Comparison of ENCODE assay signal across 12 mouse cellular contexts in the genomic region with DNA sequence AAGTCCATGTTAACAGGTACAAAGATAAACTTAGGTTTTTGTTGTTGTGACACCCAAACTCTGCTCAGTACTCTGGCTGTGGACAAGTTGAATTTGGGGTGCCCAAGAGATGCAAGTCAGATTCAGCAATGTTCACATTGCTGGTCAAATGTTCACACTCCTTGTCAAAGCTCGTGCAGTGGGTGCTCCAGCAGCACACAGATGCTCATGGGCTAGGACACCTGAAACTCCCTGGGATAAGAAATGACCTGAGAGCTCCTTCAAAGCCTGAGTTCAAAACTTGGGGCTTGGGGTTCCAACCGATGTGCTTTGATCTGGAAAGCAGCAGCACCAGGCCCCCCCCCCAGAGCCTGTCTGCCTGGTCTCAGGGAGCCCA. TPM values are rescaled to one million over a fixed set of nuclear protein-coding genes. Genes with fewer than 3 reads are reported as not detected.
A peak's percentile ranks its signal among the peaks of the same experiment; 100 is the strongest.
DNase-seq lines count a peak whose midpoint lies in the region; ATAC-seq and TF ChIP-seq lines count a peak whose summit lies in the region.
"Had no signal": no experiment of that assay in that cellular context is flagged by ENCODE, and none has a peak within 500 bp of the region (broad histone marks: within the 10 kb centered on the region; RNA-seq: fewer than 3 reads in every experiment).

No protein-coding gene starts in this region.

- no peaks in the 10 kb centered on the region for H3K36me3 ChIP-seq in kidney, embryonic 15.5 days
- H3K36me3 ChIP-seq in embryonic facial prominence, embryonic 13.5 days = no peaks in the 10 kb centered on the region
- H3K36me3 ChIP-seq in hindbrain, embryonic 12.5 days = no peaks in the 10 kb centered on the region
- no peaks in the 10 kb centered on the region for H3K36me3 ChIP-seq in midbrain, embryonic 13.5 days

- H3K4me3 ChIP-seq in kidney, embryonic 15.5 days (replicated peaks) = no peak overlapping the region
- H3K4me3 ChIP-seq in embryonic facial prominence, embryonic 13.5 days = no peak overlapping the region
- no peak overlapping the region for H3K4me3 ChIP-seq in hindbrain, embryonic 12.5 days
- H3K4me3 ChIP-seq in midbrain, embryonic 13.5 days (replicated peaks) = no peak overlapping the region
- no peak overlapping the region for H3K4me3 ChIP-seq in lung, adult 2 months (replicated peaks; ENCODE audit: extremely low read depth, low read depth, low read length)
- H3K4me3 ChIP-seq: myocyte had no signal

- DNase-seq in kidney, adult 9 months = no peak
- no peak for DNase-seq in lung, adult 2 months
- no peak for DNase-seq in yolk sac, embryonic 10.5 days (ENCODE audit: low spot score)
- DNase-seq: gastrocnemius, postnatal 25 days; layer of hippocampus, adult 9-11 months; thymus, adult 2 months had no signal

- no peak for ATAC-seq in kidney, embryonic 15.5 days (replicated peaks; ENCODE audit: low FRiP score)
- no peak for ATAC-seq in embryonic facial prominence, embryonic 13.5 days (ENCODE audit: insufficient number of reproducible peaks, insufficient read depth, low FRiP score, low TSS enrichment, low read depth)
- ATAC-seq in hindbrain, embryonic 12.5 days (ENCODE audit: low FRiP score) = 0 out of 2 replicates have a peak, but pooled peaks have one; percentile 26
- peak; percentile 51 for ATAC-seq in midbrain, embryonic 13.5 days
- ATAC-seq: intestine, embryonic 16.5 days had no signal

- peaks cover 17% of the 10 kb centered on the region for H3K4me1 ChIP-seq in kidney, embryonic 15.5 days
- H3K4me1 ChIP-seq in embryonic facial prominence, embryonic 13.5 days = peaks cover 36% of the 10 kb centered on the region
- peaks cover 24% of the 10 kb centered on the region for H3K4me1 ChIP-seq in hindbrain, embryonic 12.5 days
- peaks cover 33% of the 10 kb centered on the region for H3K4me1 ChIP-seq in midbrain, embryonic 13.5 days (replicated peaks)
- no peaks in the 10 kb centered on the region for H3K4me1 ChIP-seq in lung, adult 2 months (ENCODE audit: control insufficient read depth, insufficient read depth, low read length)

- H3K9ac ChIP-seq in kidney, embryonic 15.5 days = no peak overlapping the region
- no peak overlapping the region for H3K9ac ChIP-seq in embryonic facial prominence, embryonic 13.5 days
- H3K9ac ChIP-seq in hindbrain, embryonic 12.5 days = no peak overlapping the region
- H3K9ac ChIP-seq in midbrain, embryonic 13.5 days (replicated peaks) = no peak overlapping the region

- no peak overlapping the region for H3K4me2 ChIP-seq in kidney, embryonic 15.5 days
- H3K4me2 ChIP-seq in embryonic facial prominence, embryonic 13.5 days = no peak overlapping the region
- H3K4me2 ChIP-seq in hindbrain, embryonic 12.5 days (replicated peaks) = no peak overlapping the region
- 0 out of 2 replicates have a peak overlapping the region, but pooled peaks have one; percentile 4 for H3K4me2 ChIP-seq in midbrain, embryonic 13.5 days (replicated peaks)

- H3K27me3 ChIP-seq in kidney, embryonic 15.5 days = no peaks in the 10 kb centered on the region
- no peaks in the 10 kb centered on the region for H3K27me3 ChIP-seq in embryonic facial prominence, embryonic 13.5 days
- H3K27me3 ChIP-seq in hindbrain, embryonic 12.5 days = no peaks in the 10 kb centered on the region
- H3K27me3 ChIP-seq in midbrain, embryonic 13.5 days = no peaks in the 10 kb centered on the region

- no peak for TF ChIP-seq CTCF in lung, adult 2 months (IDR thresholded peaks at IDR 0.05; ENCODE audit: insufficient read depth, low read length)

- WGBS in kidney, embryonic 15.5 days = 33% methylated on average over 2 of the region's 2 CpGs
- 19% methylated on average over 2 of the region's 2 CpGs for whole genome bisulfite sequencing in embryonic facial prominence, embryonic 13.5 days
- WGBS in hindbrain, embryonic 12.5 days = 30% methylated on average over 2 of the region's 2 CpGs
- 32% methylated on average over 2 of the region's 2 CpGs for WGBS in midbrain, embryonic 13.5 days
- WGBS in lung, adult 2 months = 53% methylated on average over 2 of the region's 2 CpGs

- H3K9me3 ChIP-seq in kidney, embryonic 15.5 days (replicated peaks) = no peaks in the 10 kb centered on the region
- no peaks in the 10 kb centered on the region for H3K9me3 ChIP-seq in embryonic facial prominence, embryonic 13.5 days
- no peaks in the 10 kb centered on the region for H3K9me3 ChIP-seq in hindbrain, embryonic 12.5 days (replicated peaks)
- no peaks in the 10 kb centered on the region for H3K9me3 ChIP-seq in midbrain, embryonic 13.5 days

- no peak for TF ChIP-seq POLR2A in lung, adult 2 months (IDR thresholded peaks at IDR 0.05; ENCODE audit: borderline replicate concordance, extremely low read depth, low read depth, low read length)

- H3K27ac ChIP-seq in kidney, embryonic 15.5 days = peak overlapping the region; percentile 28; the same call in 1 of the 2 replicates
- H3K27ac ChIP-seq in embryonic facial prominence, embryonic 13.5 days = peak overlapping the region; percentile 80
- peak overlapping the region; percentile 79 for H3K27ac ChIP-seq in hindbrain, embryonic 12.5 days
- peak overlapping the region; percentile 83 for H3K27ac ChIP-seq in midbrain, embryonic 13.5 days

RNA-seq across cellular contexts. Expression of a gene that starts 24.8 kb away (rescaled TPM):
- polyA plus RNA-seq in kidney, embryonic 15.5 days (2015; fragmentation: Nextera tagmentation; extraction: Ambion mirVana) = 62.3 and 69.4 TPM in 2 replicates
- 86.0 and 102 TPM in 2 replicates for polyA plus RNA-seq in embryonic facial prominence, embryonic 13.5 days (2015; fragmentation: Nextera tagmentation; extraction: Ambion mirVana)
- 58.2 and 59.8 TPM in 2 replicates for polyA plus RNA-seq in hindbrain, embryonic 12.5 days (2016; fragmentation: Nextera tagmentation; extraction: Ambion mirVana)
- polyA plus RNA-seq in midbrain, embryonic 13.5 days (2015; fragmentation: Nextera tagmentation; extraction: Ambion mirVana) = 24.7 and 26.2 TPM in 2 replicates
- polyA plus RNA-seq in lung, adult 2 months (2012; rRNA removed) = 26.3 and 26.5 TPM in 2 replicates

RNA-seq across cellular contexts. Expression of a gene that starts 27.7 kb away (rescaled TPM):
- polyA plus RNA-seq in kidney, embryonic 15.5 days (2015; fragmentation: Nextera tagmentation; extraction: Ambion mirVana) = 70.3 and 74.0 TPM in 2 replicates
- 103 and 125 TPM in 2 replicates for polyA plus RNA-seq in embryonic facial prominence, embryonic 13.5 days (2015; fragmentation: Nextera tagmentation; extraction: Ambion mirVana)
- 105 and 118 TPM in 2 replicates for polyA plus RNA-seq in hindbrain, embryonic 12.5 days (2016; fragmentation: Nextera tagmentation; extraction: Ambion mirVana)
- 92.4 and 97.6 TPM in 2 replicates for polyA plus RNA-seq in midbrain, embryonic 13.5 days (2015; fragmentation: Nextera tagmentation; extraction: Ambion mirVana)
- polyA plus RNA-seq in lung, adult 2 months (2012; rRNA removed) = 31.3 and 35.0 TPM in 2 replicates

RNA-seq across cellular contexts. Expression of a gene that starts 48.4 kb away (rescaled TPM):
- polyA plus RNA-seq in kidney, embryonic 15.5 days (2015; fragmentation: Nextera tagmentation; extraction: Ambion mirVana) = 1.0 and 1.7 TPM in 2 replicates
- 2.1 and 2.8 TPM in 2 replicates for polyA plus RNA-seq in embryonic facial prominence, embryonic 13.5 days (2015; fragmentation: Nextera tagmentation; extraction: Ambion mirVana)
- polyA plus RNA-seq in hindbrain, embryonic 12.5 days (2016; fragmentation: Nextera tagmentation; extraction: Ambion mirVana) = 3.5 and 5.2 TPM in 2 replicates
- 4.5 and 5.9 TPM in 2 replicates for polyA plus RNA-seq in midbrain, embryonic 13.5 days (2015; fragmentation: Nextera tagmentation; extraction: Ambion mirVana)
- polyA plus RNA-seq in lung, adult 2 months (2012; rRNA removed) = 0.95 and 2.8 TPM in 2 replicates
- polyA plus RNA-seq: thymus, adult 2 months had no signal

Comparison
In these comparisons a context has a peak if more than half of its experiments do, and no peak if none do; other contexts are left out.
1. ATAC-seq: peak in hindbrain, embryonic 12.5 days (single experiment) and midbrain, embryonic 13.5 days (single experiment); none in kidney, embryonic 15.5 days (single experiment) and embryonic facial prominence, embryonic 13.5 days (single experiment).
2. H3K27ac ChIP-seq: peak in every context shown above with its lines; median percentile 83 in midbrain, embryonic 13.5 days; 80 in embryonic facial prominence, embryonic 13.5 days; 79 in hindbrain, embryonic 12.5 days; 28 in kidney, embryonic 15.5 days.